Mouse (Mus musculus): ENCODE data around the gene Matn4. TPM values are rescaled to one million over a fixed set of nuclear protein-coding genes. Genes with fewer than 3 reads are reported as not detected.
"Not testable (repeated sequence)": the region's sequence is repeated elsewhere in the genome, so short reads cannot be mapped to it uniquely, and the experiment has no call there.

Matn4 gene
- polyA plus RNA-seq, 1 experiment from 2014 or later = 0.39 TPM

GRCm38 (mm10) chr2:164356177-164356967 lies 48.6 kb downstream of the Matn4 start:
- no peak overlapping the region for H3K4me2 ChIP-seq (replicated peaks)
- no peak for ATAC-seq
- no peak overlapping the region for H3K9ac ChIP-seq (replicated peaks)
- H3K27ac ChIP-seq = no peak overlapping the region
- H3K9me3 ChIP-seq = no peaks in the 10 kb centered on the region
- 78% methylated on average over 11 of the region's 11 CpGs for WGBS
- no peaks in the 10 kb centered on the region for H3K36me3 ChIP-seq
- H3K4me1 ChIP-seq (replicated peaks) = 0 out of 2 replicates have a peak, but pooled peaks cover 8% of the 10 kb centered on the region
- H3K27me3 ChIP-seq = no peaks in the 10 kb centered on the region
- no peak overlapping the region for H3K4me3 ChIP-seq (replicated peaks)

GRCm38 (mm10) chr2:164353356-164353755 lies 51.6 kb downstream of the Matn4 start:
- no peak for ATAC-seq
- no peaks in the 10 kb centered on the region for H3K4me1 ChIP-seq (replicated peaks)

GRCm38 (mm10) chr2:164352697-164353096 lies 52.3 kb downstream of the Matn4 start:
- WGBS = 88% methylated on average over 3 of the region's 3 CpGs
- Histone ChIP-seq H3K9ac (replicated peaks) (no peak overlapping the region), H3K9me3 (0 out of 2 replicates have a peak, but pooled peaks cover 3% of the 10 kb centered on the region), H3K27ac (no peak overlapping the region), H3K4me1 (replicated peaks) (no peaks in the 10 kb centered on the region), H3K4me2 (replicated peaks) (no peak overlapping the region), H3K27me3 (no peaks in the 10 kb centered on the region), H3K36me3 (no peaks in the 10 kb centered on the region), H3K4me3 (replicated peaks) (no peak overlapping the region)
- no peak for ATAC-seq

More at GRCm38 (mm10) chr2:164353356-164353755, 51.6 kb downstream of the Matn4 start:
- Histone ChIP-seq H3K36me3 (no peaks in the 10 kb centered on the region), H3K27me3 (no peaks in the 10 kb centered on the region), H3K4me3 (replicated peaks) (no peak overlapping the region), H3K9ac (replicated peaks) (no peak overlapping the region), H3K9me3 (0 out of 2 replicates have a peak, but pooled peaks cover 3% of the 10 kb centered on the region), H3K27ac (no peak overlapping the region), H3K4me2 (replicated peaks) (no peak overlapping the region)
- 92% methylated on average over 11 of the region's 11 CpGs for WGBS

GRCm38 (mm10) chr2:164348980-164349379 lies 56.0 kb downstream of the Matn4 start:
- WGBS = 92% methylated on average over 3 of the region's 3 CpGs
- H3K27me3 ChIP-seq = no peaks in the 10 kb centered on the region
- no peaks in the 10 kb centered on the region for H3K36me3 ChIP-seq

GRCm38 (mm10) chr2:164347697-164348096 lies 57.3 kb downstream of the Matn4 start:
- ATAC-seq; H3K4me1 ChIP-seq (replicated peaks); H3K4me2 ChIP-seq (replicated peaks); H3K9ac ChIP-seq (replicated peaks); H3K27ac ChIP-seq; H3K27me3 ChIP-seq; H3K4me3 ChIP-seq (replicated peaks); H3K9me3 ChIP-seq; H3K36me3 ChIP-seq: not testable (repeated sequence)

More at GRCm38 (mm10) chr2:164348980-164349379, 56.0 kb downstream of the Matn4 start:
- ATAC-seq = no peak
- no peak overlapping the region for H3K27ac ChIP-seq
- 0 out of 2 replicates have a peak, but pooled peaks cover 3% of the 10 kb centered on the region for H3K9me3 ChIP-seq
- no peak overlapping the region for H3K4me2 ChIP-seq (replicated peaks)
- H3K4me3 ChIP-seq (replicated peaks) = no peak overlapping the region
- no peak overlapping the region for H3K9ac ChIP-seq (replicated peaks)
- no peaks in the 10 kb centered on the region for H3K4me1 ChIP-seq (replicated peaks)

GRCm38 (mm10) chr2:164343732-164344131 lies 61.2 kb downstream of the Matn4 start:
- 65% methylated on average over 1 of the region's 1 CpGs for WGBS
- not testable (repeated sequence) for H3K9ac ChIP-seq (replicated peaks); H3K36me3 ChIP-seq

More at GRCm38 (mm10) chr2:164343732-164344131, 61.2 kb downstream of the Matn4 start:
- not testable (repeated sequence) for H3K4me3 ChIP-seq (replicated peaks); H3K4me2 ChIP-seq (replicated peaks); H3K9me3 ChIP-seq; ATAC-seq; H3K27ac ChIP-seq; H3K27me3 ChIP-seq; H3K4me1 ChIP-seq (replicated peaks)

Small RNA genes within 50 kb of the gene (microRNA-seq; reads per million reads assigned to microRNA genes)
- not detected for gene Mir7678

Other genes with a start within 250 kb of the Matn4 start
- gene Kcns1, start 234.0 kb downstream of the Matn4 start, polyA plus RNA-seq (2015; fragmentation: Nextera tagmentation; extraction: Ambion mirVana) = 0.16 and 0.23 TPM in 2 replicates
- gene Wfdc5, start 222.4 kb downstream of the Matn4 start, polyA plus RNA-seq (2015; fragmentation: Nextera tagmentation; extraction: Ambion mirVana) = not detected in 2 replicates
- not detected in 2 replicates for gene Wfdc12, start 214.6 kb downstream of the Matn4 start, polyA plus RNA-seq (2015; fragmentation: Nextera tagmentation; extraction: Ambion mirVana)
- gene Wfdc15a, start 205.0 kb downstream of the Matn4 start, polyA plus RNA-seq (2015; fragmentation: Nextera tagmentation; extraction: Ambion mirVana) = not detected in 2 replicates
- not detected in 2 replicates for gene Wfdc15b, start 183.5 kb downstream of the Matn4 start, polyA plus RNA-seq (2015; fragmentation: Nextera tagmentation; extraction: Ambion mirVana)
- gene Svs2, start 166.7 kb downstream of the Matn4 start, polyA plus RNA-seq (2015; fragmentation: Nextera tagmentation; extraction: Ambion mirVana) = not detected in 2 replicates
- gene Svs3b, start 148.5 kb downstream of the Matn4 start, polyA plus RNA-seq (2015; fragmentation: Nextera tagmentation; extraction: Ambion mirVana) = not detected in 2 replicates
- gene Svs4, start 126.7 kb downstream of the Matn4 start, polyA plus RNA-seq (2015; fragmentation: Nextera tagmentation; extraction: Ambion mirVana) = not detected in 2 replicates
- not detected in 2 replicates for gene Svs3a, start 115.9 kb downstream of the Matn4 start, polyA plus RNA-seq (2015; fragmentation: Nextera tagmentation; extraction: Ambion mirVana)
- not detected in 2 replicates for gene Svs6, start 88.4 kb downstream of the Matn4 start, polyA plus RNA-seq (2015; fragmentation: Nextera tagmentation; extraction: Ambion mirVana)
- not detected in 2 replicates for gene Svs5, start 72.4 kb downstream of the Matn4 start, polyA plus RNA-seq (2015; fragmentation: Nextera tagmentation; extraction: Ambion mirVana)
- gene Slpi, start 16.1 kb downstream of the Matn4 start, polyA plus RNA-seq (2015; fragmentation: Nextera tagmentation; extraction: Ambion mirVana) = 0.36 TPM in 1 of 2 replicates, not detected in the other
- gene Rbpjl, start 2.0 kb downstream of the Matn4 start, polyA plus RNA-seq (2015; fragmentation: Nextera tagmentation; extraction: Ambion mirVana) = not detected in 2 replicates
- gene Sdc4, start 38.7 kb upstream of the Matn4 start, polyA plus RNA-seq (2015; fragmentation: Nextera tagmentation; extraction: Ambion mirVana) = 6.5 and 7.3 TPM in 2 replicates
- gene Sys1, start 51.8 kb upstream of the Matn4 start, polyA plus RNA-seq (2015; fragmentation: Nextera tagmentation; extraction: Ambion mirVana) = 77.6 and 81.1 TPM in 2 replicates
- gene Gm20458, start 55.8 kb upstream of the Matn4 start, polyA plus RNA-seq (2015; fragmentation: Nextera tagmentation; extraction: Ambion mirVana) = 4.5 and 5.2 TPM in 2 replicates
- gene Trp53tg5, start 68.6 kb upstream of the Matn4 start, polyA plus RNA-seq (2015; fragmentation: Nextera tagmentation; extraction: Ambion mirVana) = not detected in 2 replicates
- gene Dbndd2, start 80.9 kb upstream of the Matn4 start, polyA plus RNA-seq (2015; fragmentation: Nextera tagmentation; extraction: Ambion mirVana) = 8.7 and 8.8 TPM in 2 replicates
- gene Pigt, start 92.4 kb upstream of the Matn4 start, polyA plus RNA-seq (2015; fragmentation: Nextera tagmentation; extraction: Ambion mirVana) = 64.2 and 67.8 TPM in 2 replicates
- 5.7 and 6.8 TPM in 2 replicates for gene Wfdc2, start 157.3 kb upstream of the Matn4 start, polyA plus RNA-seq (2015; fragmentation: Nextera tagmentation; extraction: Ambion mirVana)
- not detected in 2 replicates for gene Spint3, start 168.3 kb upstream of the Matn4 start, polyA plus RNA-seq (2015; fragmentation: Nextera tagmentation; extraction: Ambion mirVana)
- not detected in 2 replicates for gene Wfdc6a, start 180.3 kb upstream of the Matn4 start, polyA plus RNA-seq (2015; fragmentation: Nextera tagmentation; extraction: Ambion mirVana)
- gene Eppin, start 188.4 kb upstream of the Matn4 start, polyA plus RNA-seq (2015; fragmentation: Nextera tagmentation; extraction: Ambion mirVana) = not detected in 2 replicates
- not detected in 2 replicates for gene Wfdc6b, start 208.4 kb upstream of the Matn4 start, polyA plus RNA-seq (2015; fragmentation: Nextera tagmentation; extraction: Ambion mirVana)
- gene Wfdc8, start 208.5 kb upstream of the Matn4 start, polyA plus RNA-seq (2015; fragmentation: Nextera tagmentation; extraction: Ambion mirVana) = not detected in 2 replicates
- gene Wfdc16, start 233.6 kb upstream of the Matn4 start, polyA plus RNA-seq (2015; fragmentation: Nextera tagmentation; extraction: Ambion mirVana) = not detected in 2 replicates